Mouse (Mus musculus): ENCODE measurements around the gene A630095E13Rik.
"Not testable (repeated sequence)": the region's sequence is repeated elsewhere in the genome, so short reads cannot be mapped to it uniquely, and the experiment has no call there.

Gene A630095E13Rik

GRCm38 (mm10) chr9:36643276-36643675 is at the start of gene A630095E13Rik:
TSS of gene A630095E13Rik (minus strand) at chr9:36643376.
- in situ Hi-C loops (cut with MboI, MseI) = not testable (repeated sequence)

- in situ Hi-C loops (cut with MboI, MseI) = loop anchor here (25.0 kb wide), 1 partner anchor 419 kb away; no protein-coding TSS in a partner anchor
These were observed 49.7 kb upstream of the A630095E13Rik start, which contains the start of gene Acrv1 for GRCm38 (mm10) chr9:36692920-36693319. TSS of gene Acrv1 (plus strand) at chr9:36693220.

GRCm38 (mm10) chr9:36687329-36687728 is 44.2 kb upstream of the A630095E13Rik start:
- in situ Hi-C loops (cut with MboI, MseI) = loop anchor here (25.0 kb wide), 1 partner anchor 425 kb away; no protein-coding TSS in a partner anchor

GRCm38 (mm10) chr9:36681424-36681823 is 38.2 kb upstream of the A630095E13Rik start:
- in situ Hi-C loops (cut with MboI, MseI) = loop anchor here (25.0 kb wide), 1 partner anchor 431 kb away; no protein-coding TSS in a partner anchor
